In the genomic region with DNA sequence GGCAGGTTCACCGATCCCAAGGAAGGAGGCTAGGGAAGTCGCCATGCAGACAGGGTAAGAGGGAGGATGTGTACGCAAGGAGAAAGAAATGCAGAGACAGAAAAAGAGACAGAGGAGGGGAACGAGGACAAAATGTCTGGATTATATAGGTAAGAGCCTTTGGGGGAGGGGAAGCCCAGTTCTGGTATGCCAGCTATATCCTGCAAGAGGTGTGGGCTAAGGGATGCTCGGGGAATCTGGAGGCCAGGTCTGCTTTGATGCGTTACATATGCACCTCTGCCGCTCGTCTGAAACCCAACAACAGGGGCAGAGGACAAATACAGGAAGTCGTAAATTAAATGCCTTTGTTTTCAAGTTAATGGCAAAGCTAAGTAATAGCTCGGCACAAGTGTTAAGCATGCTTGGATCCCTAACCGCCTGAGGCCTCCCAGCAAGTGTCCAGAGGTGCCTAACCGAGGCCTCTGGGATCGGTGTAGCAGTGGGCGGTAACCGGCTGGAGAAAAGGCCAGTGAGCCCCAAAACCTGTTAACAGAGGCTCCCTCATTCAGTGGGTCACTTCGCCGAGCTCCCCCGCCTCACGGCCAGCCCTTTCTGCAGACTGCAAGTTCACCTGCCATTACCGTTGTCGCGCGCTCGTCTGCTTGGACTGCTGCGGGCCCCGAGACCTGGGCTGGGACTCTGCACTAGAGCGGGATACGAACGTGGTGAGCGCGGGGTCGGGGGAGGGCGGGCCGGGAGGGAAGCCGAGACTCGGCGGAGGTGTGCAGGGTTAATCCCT, we compare ENCODE assay signal across 8 mouse cellular contexts. TPM values are rescaled to one million over a fixed set of nuclear protein-coding genes. Genes with fewer than 3 reads are reported as not detected.
DNase-seq lines count a peak whose midpoint lies in the region; ATAC-seq and TF ChIP-seq lines count a peak whose summit lies in the region.

No protein-coding gene starts in this region.

- H3K4me2 ChIP-seq in heart, embryonic 13.5 days, result peak overlapping the region; percentile 96
- H3K4me2 ChIP-seq in limb, embryonic 13.5 days (replicated peaks), result peak overlapping the region; percentile 86
- peak overlapping the region; percentile 97 for H3K4me2 ChIP-seq in neural tube, embryonic 13.5 days

- ATAC-seq in heart, embryonic 13.5 days (ENCODE audit: extremely low read depth, insufficient number of reproducible peaks, low FRiP score, low TSS enrichment), result peak; percentile 17; the same call in 1 of the 2 replicates
- ATAC-seq in limb, embryonic 13.5 days (ENCODE audit: low FRiP score, low read depth), result peak; percentile 33
- ATAC-seq in neural tube, embryonic 13.5 days (ENCODE audit: low read depth), result peak; percentile 80

- H3K4me1 ChIP-seq in bone marrow macrophage, adult 2 months (ENCODE audit: control insufficient read depth, insufficient read depth, low read length), result peaks cover 28% of the 10 kb centered on the region
- peaks cover 56% of the 10 kb centered on the region for H3K4me1 ChIP-seq in heart, embryonic 13.5 days
- H3K4me1 ChIP-seq in limb, embryonic 13.5 days, result peaks cover 53% of the 10 kb centered on the region
- H3K4me1 ChIP-seq in neural tube, embryonic 13.5 days (replicated peaks), result peaks cover 54% of the 10 kb centered on the region

- H3K4me3 ChIP-seq in bone marrow macrophage, adult 2 months (ENCODE audit: insufficient read depth, low read length), result peak overlapping the region; percentile 76
- H3K4me3 ChIP-seq in heart, embryonic 13.5 days, result peak overlapping the region; percentile 86
- peak overlapping the region; percentile 79 for H3K4me3 ChIP-seq in limb, embryonic 13.5 days
- peak overlapping the region; percentile 80 for H3K4me3 ChIP-seq in neural tube, embryonic 13.5 days

- H3K27ac ChIP-seq in bone marrow macrophage, adult 2 months (ENCODE audit: insufficient read depth, low read depth, low read length), result peak overlapping the region; percentile 33
- peak overlapping the region; percentile 99 for H3K27ac ChIP-seq in heart, embryonic 13.5 days (replicated peaks)
- peak overlapping the region; percentile 89 for H3K27ac ChIP-seq in limb, embryonic 13.5 days
- H3K27ac ChIP-seq in neural tube, embryonic 13.5 days (replicated peaks), result peak overlapping the region; percentile 84

- peak; percentile 35 to 56 for DNase-seq in lung, adult 18-20 months
- DNase-seq in lung, postnatal 25 days (ENCODE audit: low spot score), result no peak
- DNase-seq in yolk sac, embryonic 10.5 days (ENCODE audit: low spot score), result no peak
- DNase-seq in urinary bladder, postnatal 36 days (ENCODE audit: low spot score in 2 of 2), result no peak

- H3K27me3 ChIP-seq in heart, embryonic 13.5 days (replicated peaks), result peaks cover 32% of the 10 kb centered on the region
- H3K27me3 ChIP-seq in limb, embryonic 13.5 days, result 0 out of 2 replicates have a peak, but pooled peaks cover 3% of the 10 kb centered on the region
- H3K27me3 ChIP-seq in neural tube, embryonic 13.5 days, result peaks cover 45% of the 10 kb centered on the region

- no peaks in the 10 kb centered on the region for H3K9me3 ChIP-seq in heart, embryonic 13.5 days
- no peaks in the 10 kb centered on the region for H3K9me3 ChIP-seq in limb, embryonic 13.5 days
- H3K9me3 ChIP-seq in neural tube, embryonic 13.5 days, result no peaks in the 10 kb centered on the region

- peak overlapping the region; percentile 88 for H3K9ac ChIP-seq in heart, embryonic 13.5 days
- peak overlapping the region; percentile 67 for H3K9ac ChIP-seq in limb, embryonic 13.5 days
- peak overlapping the region; percentile 81 for H3K9ac ChIP-seq in neural tube, embryonic 13.5 days

- 8% methylated on average over 37 of the region's 37 CpGs for WGBS in heart, embryonic 13.5 days
- 2% methylated on average over 37 of the region's 37 CpGs for WGBS in limb, embryonic 13.5 days
- WGBS in neural tube, embryonic 13.5 days, result 4% methylated on average over 37 of the region's 37 CpGs

- H3K36me3 ChIP-seq in heart, embryonic 13.5 days, result peaks cover 24% of the 10 kb centered on the region
- H3K36me3 ChIP-seq in limb, embryonic 13.5 days, result peaks cover 23% of the 10 kb centered on the region
- H3K36me3 ChIP-seq in neural tube, embryonic 13.5 days, result peaks cover 18% of the 10 kb centered on the region

- no peak for TF ChIP-seq CTCF in bone marrow macrophage, adult 2 months (IDR thresholded peaks at IDR 0.05; ENCODE audit: low read depth, low read length)

- TF ChIP-seq POLR2A in bone marrow macrophage, adult 2 months (IDR thresholded peaks at IDR 0.05; ENCODE audit: borderline replicate concordance, low read depth, low read length), result no peak

RNA-seq across cellular contexts. Expression of a gene that starts 2.4 kb away (rescaled TPM):
- 45.1 and 46.2 TPM in 2 replicates for polyA plus RNA-seq in bone marrow macrophage, adult 2 months (2012; ENCODE audit: insufficient read depth, insufficient read length, missing spikeins)
- polyA plus RNA-seq in heart, embryonic 13.5 days (2015; fragmentation: Nextera tagmentation; extraction: Ambion mirVana), result 47.6 and 56.1 TPM in 2 replicates
- 77.1 and 83.2 TPM in 2 replicates for polyA plus RNA-seq in limb, embryonic 13.5 days (2015; fragmentation: Nextera tagmentation; extraction: Ambion mirVana)
- 35.4 and 39.0 TPM in 2 replicates for polyA plus RNA-seq in neural tube, embryonic 13.5 days (2015; fragmentation: Nextera tagmentation; extraction: Ambion mirVana)

RNA-seq across cellular contexts. Expression of a gene that starts 6.6 kb away (rescaled TPM):
- polyA plus RNA-seq in bone marrow macrophage, adult 2 months (2012; ENCODE audit: insufficient read depth, insufficient read length, missing spikeins), result 0.66 TPM in 1 of 2 replicates, not detected in the other
- polyA plus RNA-seq in heart, embryonic 13.5 days (2015; fragmentation: Nextera tagmentation; extraction: Ambion mirVana), result not detected in 2 replicates
- polyA plus RNA-seq in limb, embryonic 13.5 days (2015; fragmentation: Nextera tagmentation; extraction: Ambion mirVana), result 1.7 and 2.1 TPM in 2 replicates
- 1.2 and 1.3 TPM in 2 replicates for polyA plus RNA-seq in neural tube, embryonic 13.5 days (2015; fragmentation: Nextera tagmentation; extraction: Ambion mirVana)

RNA-seq across cellular contexts. Expression of a gene that starts 9.3 kb away (rescaled TPM):
- 23.0 and 23.6 TPM in 2 replicates for polyA plus RNA-seq in bone marrow macrophage, adult 2 months (2012; ENCODE audit: insufficient read depth, insufficient read length, missing spikeins)
- polyA plus RNA-seq in heart, embryonic 13.5 days (2015; fragmentation: Nextera tagmentation; extraction: Ambion mirVana), result 44.5 and 51.6 TPM in 2 replicates
- 43.7 and 46.5 TPM in 2 replicates for polyA plus RNA-seq in limb, embryonic 13.5 days (2015; fragmentation: Nextera tagmentation; extraction: Ambion mirVana)
- 95.3 and 114 TPM in 2 replicates for polyA plus RNA-seq in neural tube, embryonic 13.5 days (2015; fragmentation: Nextera tagmentation; extraction: Ambion mirVana)

RNA-seq across cellular contexts. Expression of a gene that starts 11.7 kb away (rescaled TPM):
- 19.9 and 22.5 TPM in 2 replicates for polyA plus RNA-seq in bone marrow macrophage, adult 2 months (2012; ENCODE audit: insufficient read depth, insufficient read length, missing spikeins)
- 27.8 and 27.9 TPM in 2 replicates for polyA plus RNA-seq in heart, embryonic 13.5 days (2015; fragmentation: Nextera tagmentation; extraction: Ambion mirVana)
- 41.8 and 44.2 TPM in 2 replicates for polyA plus RNA-seq in limb, embryonic 13.5 days (2015; fragmentation: Nextera tagmentation; extraction: Ambion mirVana)
- polyA plus RNA-seq in neural tube, embryonic 13.5 days (2015; fragmentation: Nextera tagmentation; extraction: Ambion mirVana), result 66.7 and 73.7 TPM in 2 replicates

RNA-seq across cellular contexts. Expression of a gene that starts 11.7 kb away (rescaled TPM):
- polyA plus RNA-seq in bone marrow macrophage, adult 2 months (2012; ENCODE audit: insufficient read depth, insufficient read length, missing spikeins), result 18.9 and 30.6 TPM in 2 replicates
- polyA plus RNA-seq in heart, embryonic 13.5 days (2015; fragmentation: Nextera tagmentation; extraction: Ambion mirVana), result 17.7 and 19.1 TPM in 2 replicates
- polyA plus RNA-seq in limb, embryonic 13.5 days (2015; fragmentation: Nextera tagmentation; extraction: Ambion mirVana), result 21.1 and 21.2 TPM in 2 replicates
- 33.0 and 40.1 TPM in 2 replicates for polyA plus RNA-seq in neural tube, embryonic 13.5 days (2015; fragmentation: Nextera tagmentation; extraction: Ambion mirVana)

Comparison
In these comparisons a context has a peak if more than half of its experiments do, and no peak if none do; other contexts are left out.
1. DNase-seq: peak in lung, adult 18-20 months (2 of 2); none in lung, postnatal 25 days (single experiment), yolk sac, embryonic 10.5 days (single experiment) and urinary bladder, postnatal 36 days (0 of 2).
2. H3K27ac ChIP-seq: peak in every context shown above with its lines; median percentile 99 in heart, embryonic 13.5 days; 89 in limb, embryonic 13.5 days; 84 in neural tube, embryonic 13.5 days; 33 in bone marrow macrophage, adult 2 months.
3. ATAC-seq: peak in every context shown above with its lines; median percentile 80 in neural tube, embryonic 13.5 days; 33 in limb, embryonic 13.5 days; 17 in heart, embryonic 13.5 days.
4. Peak in every context shown above with its lines, with median percentiles within 50 percentile points of each other: H3K4me3 ChIP-seq, H3K4me2 ChIP-seq and H3K9ac ChIP-seq.